Mouse (Mus musculus): ENCODE results near the gene Nod1. TPM values are rescaled to one million over a fixed set of nuclear protein-coding genes. Genes with fewer than 3 reads are reported as not detected.
"Not testable (repeated sequence)": the region's sequence is repeated elsewhere in the genome, so short reads cannot be mapped to it uniquely, and the experiment has no call there.

Gene Nod1
- total and polyA plus RNA-seq, 2 experiments from 2014 or later: 4.2 to 8.3 TPM

DNA sequence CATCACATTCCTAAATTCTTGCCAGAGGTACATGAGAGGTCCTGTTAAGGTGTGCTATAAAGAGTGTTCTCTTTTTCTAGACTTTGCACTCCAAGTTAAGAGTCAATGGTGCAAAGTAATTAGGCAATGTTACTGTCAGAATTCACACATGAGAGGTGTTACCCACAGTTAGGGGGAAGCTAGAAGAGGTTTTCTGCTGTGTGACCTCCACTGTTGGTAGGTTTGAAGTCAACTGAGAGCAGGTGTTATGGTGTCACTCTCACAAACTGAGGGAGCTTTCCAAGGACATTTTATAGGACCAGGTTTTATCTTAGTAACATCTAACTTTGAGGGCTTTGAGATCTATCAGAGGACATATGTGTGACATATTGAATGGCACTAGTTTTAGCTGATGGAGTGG, 16.5 kb downstream of the Nod1 start:
- Histone ChIP-seq H3K36me3 (replicated peaks; ENCODE audit: control insufficient read depth, insufficient read depth, low read length) (no peaks in the 10 kb centered on the region), H3K9me3 (replicated peaks; ENCODE audit: control insufficient read depth, low read length) (no peaks in the 10 kb centered on the region), H3K4me1 (ENCODE audit: control insufficient read depth, insufficient read depth) (no peaks in the 10 kb centered on the region), H3K9ac (replicated peaks; ENCODE audit: low read depth, low read length) (no peak overlapping the region), H3K4me3 (ENCODE audit: low read depth, low read length) (no peak overlapping the region), H3K27ac (ENCODE audit: low read depth) (no peak overlapping the region), H3K27me3 (ENCODE audit: control insufficient read depth, insufficient read depth, low read length) (no peaks in the 10 kb centered on the region), H3K4me2 (ENCODE audit: low read depth, low read length) (no peak overlapping the region)
- no peak for TF ChIP-seq CTCF (IDR thresholded peaks at IDR 0.05; ENCODE audit: low read depth)
- no peak for TF ChIP-seq EP300 (IDR thresholded peaks at IDR 0.05; ENCODE audit: low read depth)
- no peak for DNase-seq (ENCODE audit: low spot score)
- no peak for ATAC-seq (ENCODE audit: insufficient read depth, low read depth)

DNA sequence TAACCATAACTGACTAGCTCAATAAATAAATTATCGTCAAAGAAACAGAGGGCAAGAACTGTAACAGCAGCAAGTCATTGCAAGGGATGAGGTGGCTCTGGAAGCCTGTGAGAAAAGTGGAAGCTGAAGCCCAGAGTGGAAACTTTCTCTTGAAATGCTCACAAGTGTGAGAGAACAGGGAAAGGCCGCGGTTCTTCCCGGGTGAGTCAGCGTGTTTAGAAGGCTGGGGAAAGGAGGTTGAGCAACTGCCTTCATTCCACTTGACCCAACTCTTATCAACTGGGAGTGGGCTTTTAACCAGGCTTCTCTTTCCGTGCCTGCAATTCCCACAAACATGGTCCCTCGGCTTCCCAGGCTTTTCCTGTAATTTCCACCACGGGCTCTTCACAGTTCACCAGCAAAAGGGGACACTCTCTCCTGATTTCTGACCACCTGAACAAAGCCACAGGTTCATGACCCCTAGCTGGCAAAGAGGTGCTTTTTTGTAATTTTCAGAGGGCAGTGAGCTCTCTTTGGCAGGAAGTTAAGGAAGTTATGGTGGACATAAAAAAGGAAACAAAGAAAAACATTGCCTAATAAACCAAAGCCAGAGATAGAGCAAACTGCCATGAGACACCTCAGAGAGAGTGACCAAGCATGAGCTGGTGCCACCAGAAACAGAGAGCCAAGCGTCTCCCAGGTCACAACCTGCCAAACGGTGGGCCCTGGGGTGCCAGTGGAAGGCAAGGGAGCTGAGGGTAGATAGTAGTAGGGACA, 17.6 kb downstream of the Nod1 start:
- no peaks in the 10 kb centered on the region for H3K9me3 ChIP-seq (replicated peaks; ENCODE audit: control insufficient read depth, low read length)
- H3K27me3 ChIP-seq (ENCODE audit: control insufficient read depth, insufficient read depth, low read length): no peaks in the 10 kb centered on the region
- H3K27ac ChIP-seq (ENCODE audit: low read depth): peak overlapping the region; percentile 65
- DNase-seq (ENCODE audit: low spot score): peak; percentile 64
- H3K4me1 ChIP-seq (ENCODE audit: control insufficient read depth, insufficient read depth): no peaks in the 10 kb centered on the region
- H3K4me2 ChIP-seq (ENCODE audit: low read depth, low read length): no peak overlapping the region
- TF ChIP-seq CTCF (IDR thresholded peaks at IDR 0.05; ENCODE audit: low read depth) (no peak), EP300 (IDR thresholded peaks at IDR 0.05; ENCODE audit: low read depth) (no peak)
- 0 out of 2 replicates have a peak, but pooled peaks have one; percentile 39 for ATAC-seq (ENCODE audit: insufficient read depth, low read depth)
- H3K4me3 ChIP-seq (ENCODE audit: low read depth, low read length): no peak overlapping the region
- H3K36me3 ChIP-seq (replicated peaks; ENCODE audit: control insufficient read depth, insufficient read depth, low read length): no peaks in the 10 kb centered on the region
- 47% methylated on average over 10 of the region's 10 CpGs for WGBS
- H3K9ac ChIP-seq (replicated peaks; ENCODE audit: low read depth, low read length): no peak overlapping the region

DNA sequence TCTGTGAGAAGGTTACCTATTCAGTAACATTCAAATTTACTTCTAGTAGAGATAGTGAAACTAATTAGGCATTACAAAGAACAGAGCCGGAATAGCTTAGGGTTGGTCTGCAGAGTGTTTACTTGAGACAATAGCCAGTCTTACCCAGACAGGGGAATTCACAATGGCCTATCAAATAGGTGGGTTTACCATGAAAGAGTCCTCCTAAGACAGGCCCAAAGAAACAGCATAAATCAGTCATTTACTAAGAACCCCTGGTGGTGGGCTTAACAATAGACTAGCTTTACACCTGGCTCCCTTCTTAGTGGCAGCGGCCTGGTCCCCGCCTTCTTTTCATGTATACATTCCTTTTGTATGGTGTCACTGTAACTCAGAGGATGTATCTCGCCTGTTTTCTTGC, 19.0 kb downstream of the Nod1 start:
- not testable (repeated sequence) for H3K9me3 ChIP-seq (replicated peaks; ENCODE audit: control insufficient read depth, low read length); H3K27ac ChIP-seq (ENCODE audit: low read depth); DNase-seq (ENCODE audit: low spot score); H3K27me3 ChIP-seq (ENCODE audit: control insufficient read depth, insufficient read depth, low read length); ATAC-seq (ENCODE audit: insufficient read depth, low read depth); H3K4me1 ChIP-seq (ENCODE audit: control insufficient read depth, insufficient read depth); H3K9ac ChIP-seq (replicated peaks; ENCODE audit: low read depth, low read length); H3K4me2 ChIP-seq (ENCODE audit: low read depth, low read length); H3K4me3 ChIP-seq (ENCODE audit: low read depth, low read length); H3K36me3 ChIP-seq (replicated peaks; ENCODE audit: control insufficient read depth, insufficient read depth, low read length)
- WGBS: 86% methylated on average over 4 of the region's 4 CpGs

DNA sequence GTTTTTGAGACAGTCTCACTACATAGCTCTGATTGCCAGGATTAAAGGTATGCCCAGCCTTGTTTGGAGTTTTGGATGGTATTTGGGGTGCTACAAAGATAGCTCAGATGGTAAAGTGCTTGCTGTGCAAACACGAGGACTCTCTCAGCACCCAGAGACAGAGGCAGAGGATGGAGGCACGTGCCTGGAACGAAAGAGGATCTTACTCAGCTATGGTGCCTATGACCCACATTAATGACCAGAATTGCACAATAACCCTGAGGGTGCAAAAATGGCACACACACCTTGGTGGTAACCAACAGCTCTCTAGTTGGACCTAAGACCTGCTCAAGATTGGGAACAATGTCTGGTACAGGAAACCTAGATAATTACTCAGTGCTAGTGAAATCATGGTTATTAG, 19.9 kb downstream of the Nod1 start:
- no peak overlapping the region for H3K4me3 ChIP-seq (ENCODE audit: low read depth, low read length)
- DNase-seq (ENCODE audit: low spot score) (no peak), ATAC-seq (ENCODE audit: insufficient read depth, low read depth) (no peak)
- no peak overlapping the region for H3K4me2 ChIP-seq (ENCODE audit: low read depth, low read length)
- H3K27ac ChIP-seq (ENCODE audit: low read depth): no peak overlapping the region
- no peaks in the 10 kb centered on the region for H3K27me3 ChIP-seq (ENCODE audit: control insufficient read depth, insufficient read depth, low read length)
- WGBS: 82% methylated on average over 3 of the region's 3 CpGs
- TF ChIP-seq EP300 (IDR thresholded peaks at IDR 0.05; ENCODE audit: low read depth) (no peak), CTCF (IDR thresholded peaks at IDR 0.05; ENCODE audit: low read depth) (no peak)
- no peaks in the 10 kb centered on the region for H3K9me3 ChIP-seq (replicated peaks; ENCODE audit: control insufficient read depth, low read length)
- no peak overlapping the region for H3K9ac ChIP-seq (replicated peaks; ENCODE audit: low read depth, low read length)
- H3K36me3 ChIP-seq (replicated peaks; ENCODE audit: control insufficient read depth, insufficient read depth, low read length): no peaks in the 10 kb centered on the region
- H3K4me1 ChIP-seq (ENCODE audit: control insufficient read depth, insufficient read depth): no peaks in the 10 kb centered on the region

DNA sequence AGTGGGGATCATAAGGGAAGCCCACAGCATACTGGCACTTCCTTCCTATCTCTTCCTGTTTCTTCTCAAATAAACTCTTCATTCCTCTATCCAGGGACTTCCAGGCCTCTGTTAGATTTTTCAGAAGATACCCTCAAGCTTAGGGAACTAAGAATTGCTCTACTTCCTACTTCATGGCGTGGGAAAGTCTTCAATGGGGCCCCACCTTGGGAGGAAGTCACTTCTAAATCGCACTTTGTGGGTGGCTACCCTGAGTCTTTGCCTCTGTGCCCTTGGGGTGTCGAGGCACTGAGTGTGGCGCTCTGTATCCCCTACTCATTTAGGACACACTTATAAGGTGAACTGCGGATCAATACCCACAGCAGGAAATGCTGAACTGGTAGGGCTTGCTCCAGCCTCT, 23.7 kb downstream of the Nod1 start:
- Histone ChIP-seq H3K9ac (replicated peaks; ENCODE audit: low read depth, low read length) (no peak overlapping the region), H3K27me3 (ENCODE audit: control insufficient read depth, insufficient read depth, low read length) (peaks cover 16% of the 10 kb centered on the region), H3K4me2 (ENCODE audit: low read depth, low read length) (no peak overlapping the region), H3K4me3 (ENCODE audit: low read depth, low read length) (no peak overlapping the region), H3K27ac (ENCODE audit: low read depth) (no peak overlapping the region), H3K4me1 (ENCODE audit: control insufficient read depth, insufficient read depth) (no peaks in the 10 kb centered on the region), H3K9me3 (replicated peaks; ENCODE audit: control insufficient read depth, low read length) (no peaks in the 10 kb centered on the region), H3K36me3 (replicated peaks; ENCODE audit: control insufficient read depth, insufficient read depth, low read length) (peaks cover 5% of the 10 kb centered on the region; the same call in 1 of the 2 replicates)
- DNase-seq (ENCODE audit: low spot score) (no peak), ATAC-seq (ENCODE audit: insufficient read depth, low read depth) (no peak)
- 74% methylated on average over 5 of the region's 5 CpGs for WGBS
- no peak for TF ChIP-seq EP300 (IDR thresholded peaks at IDR 0.05; ENCODE audit: low read depth)
- no peak for TF ChIP-seq CTCF (IDR thresholded peaks at IDR 0.05; ENCODE audit: low read depth)

All from heart, postnatal 0 days (tissue).